Mouse (Mus musculus) heart, adult 18-20 months (tissue): ENCODE data around the gene Lcn10. TPM values are rescaled to one million over a fixed set of nuclear protein-coding genes. Genes with fewer than 3 reads are reported as not detected.
"Not testable (repeated sequence)": the region's sequence is repeated elsewhere in the genome, so short reads cannot be mapped to it uniquely, and the experiment has no call there.

Source experiments
- DNase-seq, 2 experiments: peaks; one replicate each; pipeline ENCODE4 v3.0.0; 2021 to 2022; ENCODE audit warnings: mixed read lengths in 1 of 2
- total RNA-seq, 2 experiments: library from RNA; stranded (reverse); gene quantifications; 2 replicates each; pipeline ENCODE4 v1.2.3; 2021

Gene Lcn10
- total RNA-seq, 2 experiments from 2014 or later = not detected

DNA sequence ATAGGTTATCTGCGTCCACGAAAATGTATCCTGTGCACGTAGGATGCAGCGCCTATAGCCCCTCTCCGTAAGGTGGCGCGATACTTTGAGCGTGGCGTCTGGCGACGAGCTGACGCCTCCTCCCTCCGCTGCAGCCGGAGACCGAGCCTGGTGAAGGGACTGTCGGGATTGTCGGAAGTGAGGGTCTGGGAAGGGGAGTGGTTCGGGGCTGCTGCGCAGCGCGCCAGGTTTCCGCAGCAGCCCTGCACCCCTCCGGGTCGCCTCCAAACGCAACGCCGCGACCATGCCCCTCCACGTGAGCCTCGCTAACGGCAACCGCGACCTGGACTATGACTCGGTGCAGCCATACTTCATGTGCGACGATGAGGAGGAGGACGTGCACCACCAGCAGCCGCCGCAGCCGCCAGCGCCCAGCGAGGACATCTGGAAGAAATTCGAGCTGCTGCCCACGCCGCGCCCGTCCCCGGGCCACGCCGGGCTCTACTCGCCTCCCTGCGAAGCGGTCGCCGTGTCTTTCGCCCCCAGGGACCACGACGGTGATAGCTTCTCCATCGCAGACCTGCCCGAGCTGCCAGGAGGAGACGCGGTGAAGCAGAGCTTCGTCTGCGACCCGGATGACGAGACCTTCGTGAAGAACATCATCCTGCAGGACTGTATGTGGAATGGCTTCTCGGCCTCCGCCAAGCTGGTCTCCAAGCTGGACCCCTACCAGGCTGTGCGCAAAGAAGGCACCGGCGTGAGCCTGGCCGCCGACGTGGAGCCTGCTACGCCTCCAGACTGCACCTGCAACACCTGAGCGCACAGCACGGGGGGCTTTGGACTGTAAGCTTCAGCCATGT lies 24.3 kb downstream of the Lcn10 start, which contains the start of gene Bmyc:
TSS of gene Bmyc (plus strand) at position 97 of the 839 bp plus-strand sequence.
- DNase-seq = peak; percentile 83 to 86

DNA sequence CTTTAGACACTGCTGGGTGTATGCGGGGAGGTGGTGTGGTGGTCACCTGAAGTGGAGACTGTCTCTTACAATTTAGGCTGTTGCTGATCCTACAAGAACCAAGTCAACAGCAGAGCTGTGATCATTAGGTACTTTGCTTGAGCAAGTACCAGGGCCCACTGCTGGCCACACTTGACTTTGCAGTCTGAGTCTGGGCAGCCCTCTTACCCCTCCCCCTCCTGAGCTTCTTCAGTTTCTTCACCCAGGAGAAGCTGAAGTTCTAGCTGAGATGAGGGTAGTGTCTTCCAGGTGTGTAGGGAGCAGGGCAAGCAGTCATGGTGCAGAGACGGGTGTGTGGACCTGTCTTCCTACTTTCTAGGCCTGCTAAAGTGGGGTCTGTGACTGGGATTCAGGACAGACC lies 25.6 kb downstream of the Lcn10 start:
- DNase-seq = peak in 1 of 2 experiments; percentile 12

DNA sequence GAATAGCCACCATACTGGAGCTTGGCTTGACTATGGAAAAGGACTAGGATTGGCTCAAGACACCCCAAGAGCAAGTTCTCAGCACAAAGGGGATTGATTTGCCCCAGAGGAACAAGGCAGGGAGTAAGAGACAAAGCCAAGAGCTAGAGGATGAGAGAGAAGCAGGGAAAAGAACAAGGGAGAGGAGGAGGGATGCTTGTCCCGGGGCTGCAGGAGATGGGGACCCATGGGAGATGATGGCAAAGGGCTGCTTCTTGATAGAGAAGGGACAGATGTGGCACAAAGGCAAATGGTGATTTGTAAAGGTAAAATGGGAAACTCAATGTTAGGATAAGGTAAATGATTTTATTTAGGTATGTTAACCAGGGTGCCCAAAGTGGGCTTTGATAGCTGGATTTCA lies 26.5 kb downstream of the Lcn10 start:
- not testable (repeated sequence) for DNase-seq

DNA sequence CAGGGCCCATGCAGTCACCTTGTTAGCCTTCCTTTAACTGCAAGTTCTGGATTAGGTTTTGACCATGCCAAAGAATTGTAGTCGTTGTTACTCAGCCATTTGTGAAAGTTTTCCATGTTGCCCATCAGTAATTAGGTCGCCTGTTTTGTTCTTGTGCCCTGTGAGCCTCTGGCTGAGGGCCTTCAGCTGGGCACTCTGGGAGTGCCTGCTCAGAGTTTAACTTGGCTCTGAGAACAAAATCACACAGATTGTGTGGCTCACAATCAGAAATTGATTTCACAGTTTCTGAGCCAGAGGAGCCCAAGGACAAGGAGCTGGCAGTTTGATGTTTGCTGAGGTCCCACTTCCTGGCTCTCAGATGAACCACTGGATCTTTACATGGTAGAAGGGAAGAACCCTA lies 27.3 kb downstream of the Lcn10 start:
- not testable (repeated sequence) for DNase-seq

DNA sequence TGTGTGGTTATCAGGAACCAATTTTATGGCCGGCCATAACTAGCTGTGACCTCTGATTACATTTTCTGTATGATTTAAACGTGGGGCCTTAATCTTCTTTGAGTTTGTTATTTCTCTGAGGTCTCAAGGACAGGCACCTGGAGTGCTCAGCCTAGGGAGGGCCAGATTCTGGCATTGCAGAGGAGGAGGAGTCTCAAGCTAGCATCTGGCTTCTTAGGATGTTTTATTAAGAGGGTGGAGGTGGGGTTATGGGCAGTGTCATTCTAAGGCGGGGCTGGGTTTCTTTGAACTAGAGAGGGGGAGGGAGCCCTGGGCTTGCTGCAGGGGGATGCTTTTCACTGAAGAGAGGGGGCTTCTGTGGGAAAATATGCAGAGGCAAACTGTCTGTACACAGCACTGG lies 29.1 kb downstream of the Lcn10 start:
- DNase-seq = not testable (repeated sequence)

DNA sequence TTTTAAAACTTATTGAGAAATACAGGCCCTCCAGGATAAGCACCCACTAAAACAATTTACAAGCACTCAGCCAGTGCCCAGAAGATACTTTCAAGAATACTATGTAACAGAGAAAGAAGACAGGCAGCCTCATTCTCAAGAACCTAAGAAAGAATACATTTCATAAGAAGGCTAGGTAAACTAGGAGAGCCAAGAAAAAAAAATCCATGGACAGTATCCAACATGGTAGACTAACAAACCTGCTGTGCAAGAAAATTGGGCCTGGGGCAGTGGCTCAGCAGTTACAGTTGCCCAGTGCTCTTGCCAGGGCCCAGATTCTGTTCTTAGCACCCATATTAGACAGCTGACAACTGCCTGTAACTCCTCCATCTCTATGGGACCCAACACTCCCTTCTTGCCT lies 34.7 kb downstream of the Lcn10 start:
- no peak for DNase-seq

DNA sequence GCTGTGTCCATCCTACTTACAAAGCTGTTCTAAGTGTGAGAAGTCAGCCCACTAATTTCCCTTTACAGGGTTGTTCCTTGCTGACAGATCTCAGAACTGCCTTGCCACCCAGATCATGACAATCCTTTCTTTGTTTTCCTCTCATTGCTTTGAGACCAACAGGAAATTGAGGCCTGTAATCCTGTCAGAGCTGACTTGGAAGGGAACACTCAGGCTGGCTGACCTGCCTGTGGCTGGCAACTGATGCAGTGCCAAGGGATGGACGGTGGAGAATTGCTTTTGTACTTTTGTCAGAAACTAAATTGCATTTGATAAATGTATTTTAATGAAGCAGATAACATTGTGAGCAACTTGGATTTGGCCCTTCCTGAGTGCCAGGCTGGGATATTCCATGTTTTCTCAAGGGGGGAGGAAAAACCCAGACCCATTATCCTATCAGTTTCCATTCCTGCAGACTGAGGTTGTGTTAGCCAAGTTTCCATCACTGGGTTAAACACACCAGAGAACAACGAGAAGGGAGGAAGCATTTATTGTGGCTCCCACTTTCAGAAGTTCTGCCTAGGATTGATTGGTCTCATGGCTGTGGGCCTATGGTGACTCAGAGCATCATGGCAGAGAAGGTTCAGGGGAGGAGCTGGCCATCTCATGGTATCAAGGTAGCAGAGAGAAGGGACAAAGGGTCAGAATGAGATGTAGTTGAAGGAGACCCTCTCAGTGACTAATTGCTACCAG lies 50.8 kb downstream of the Lcn10 start:
- DNase-seq = no peak

Other genes starting within 250 kb of the Lcn10 start
- gene Clic3, start 225.9 kb upstream of the Lcn10 start, total RNA-seq = 1 to 10 TPM in 1 of 2 experiments, under 1 TPM in 1; 0.82 to 1.7 TPM
- gene Paxx, start 221.6 kb upstream of the Lcn10 start, total RNA-seq = 10 to 100 TPM; 22.6 to 28.7 TPM
- gene Ptgds, start 212.7 kb upstream of the Lcn10 start, total RNA-seq = 100 to 1,000 TPM; 450 to 656 TPM
- gene Lcn12, start 188.8 kb upstream of the Lcn10 start, total RNA-seq = not detected
- gene Fbxw5, start 182.0 kb upstream of the Lcn10 start, total RNA-seq = 10 to 100 TPM; 82.0 to 93.6 TPM
- 1 to 10 TPM; 1.1 to 2.3 TPM for gene C8g, start 181.0 kb upstream of the Lcn10 start, total RNA-seq
- gene Traf2, start 135.8 kb upstream of the Lcn10 start, total RNA-seq = 10 to 100 TPM; 15.7 to 17.6 TPM
- gene Edf1, start 124.9 kb upstream of the Lcn10 start, total RNA-seq = 100 to 1,000 TPM; 223 to 241 TPM
- 1 to 10 TPM in 1 of 2 experiments, under 1 TPM in 1; 0.55 to 1.4 TPM for gene Mamdc4, start 107.9 kb upstream of the Lcn10 start, total RNA-seq
- gene Phpt1, start 107.5 kb upstream of the Lcn10 start, total RNA-seq = 10 to 100 TPM; 55.9 to 72.5 TPM
- gene Ajm1, start 101.0 kb upstream of the Lcn10 start, total RNA-seq = under 1 TPM; 0.10 to 0.46 TPM
- 10 to 100 TPM; 63.5 to 63.8 TPM for gene Rabl6, start 74.2 kb upstream of the Lcn10 start, total RNA-seq
- not detected for gene Ccdc183, start 65.0 kb upstream of the Lcn10 start, total RNA-seq
- 10 to 100 TPM; 33.9 to 37.9 TPM for gene Tmem141, start 60.7 kb upstream of the Lcn10 start, total RNA-seq
- 1 to 10 TPM; 7.1 to 8.1 TPM for gene Fcna, start 54.7 kb upstream of the Lcn10 start, total RNA-seq
- gene Lcn8, start 29.6 kb upstream of the Lcn10 start, total RNA-seq = under 1 TPM; 0.64 to 0.72 TPM
- gene Lcn5, start 24.8 kb upstream of the Lcn10 start, total RNA-seq = not detected
- gene Lcn6, start 5.9 kb upstream of the Lcn10 start, total RNA-seq = not detected
- not detected for gene Obp2a, start 17.3 kb downstream of the Lcn10 start, total RNA-seq
- gene Bmyc, start 24.0 kb downstream of the Lcn10 start, total RNA-seq = 10 to 100 TPM; 16.9 to 18.3 TPM
- not detected for gene Obp2b, start 54.3 kb downstream of the Lcn10 start, total RNA-seq
- gene Lcn3, start 82.8 kb downstream of the Lcn10 start, total RNA-seq = not detected
- not detected for gene Lcn11, start 94.3 kb downstream of the Lcn10 start, total RNA-seq
- gene Gm13539, start 99.5 kb downstream of the Lcn10 start, total RNA-seq = not detected
- gene Glt6d1, start 133.1 kb downstream of the Lcn10 start, total RNA-seq = not detected
- not detected for gene Lcn9, start 140.4 kb downstream of the Lcn10 start, total RNA-seq
- gene Sohlh1, start 164.5 kb downstream of the Lcn10 start, total RNA-seq = not detected
- under 1 TPM; 0.21 to 0.25 TPM for gene Kcnt1, start 181.0 kb downstream of the Lcn10 start, total RNA-seq